Mouse (Mus musculus) forebrain, embryonic 11.5 days (tissue): ENCODE measurements around the gene Ccdc54. TPM values are rescaled to one million over a fixed set of nuclear protein-coding genes. Genes with fewer than 3 reads are reported as not detected.

Source experiments
- ATAC-seq: fragments of 200-750 bp; cut with Nextera tagmentation; replicated peaks from 2 replicates; pipeline ENCODE4 v1.8.0; 2017; ENCODE audit warnings: moderate TSS enrichment; ENCODE audit not compliant: low FRiP score
- DNase-seq: peaks from one replicate; pipeline ENCODE4 v3.0.0-alpha.2; 2017; ENCODE audit warnings: low spot score
- H3K27ac ChIP-seq: fragments of 300-500 bp; sonication (generic); 2 replicates; pipeline ENCODE4 v1.5.1; 2014; ENCODE audit warnings: low read depth, low read length
- H3K27me3 ChIP-seq: fragments of 300-500 bp; sonication (generic); 2 replicates; pipeline ENCODE4 v1.6.1; 2014; ENCODE audit warnings: mild to moderate bottlenecking, low read length, mixed read lengths; ENCODE audit not compliant: control insufficient read depth, insufficient read depth
- H3K36me3 ChIP-seq: fragments of 300-500 bp; sonication (generic); 2 replicates; pipeline ENCODE4 v1.6.1; 2014; ENCODE audit warnings: mild to moderate bottlenecking, low read length, moderate library complexity, mixed read lengths; ENCODE audit not compliant: control insufficient read depth, insufficient read depth
- H3K4me1 ChIP-seq: fragments of 300-500 bp; sonication (generic); replicated peaks from 2 replicates; pipeline ENCODE4 v1.6.1; 2014; ENCODE audit warnings: low read length, mixed read lengths; ENCODE audit not compliant: control insufficient read depth, insufficient read depth
- H3K4me2 ChIP-seq: fragments of 300-500 bp; sonication (generic); 2 replicates; pipeline ENCODE4 v1.6.1; 2014; ENCODE audit warnings: low read depth, mild to moderate bottlenecking, low read length, moderate library complexity, mixed read lengths; ENCODE audit not compliant: severe bottlenecking
- H3K4me3 ChIP-seq: fragments of 300-500 bp; sonication (generic); 2 replicates; pipeline ENCODE4 v1.5.1; 2014; ENCODE audit warnings: low read depth, low read length
- H3K9ac ChIP-seq: fragments of 300-500 bp; sonication (generic); 2 replicates; pipeline ENCODE4 v1.6.1; 2014; ENCODE audit warnings: low read length
- H3K9me3 ChIP-seq: fragments of 300-500 bp; sonication (generic); 2 replicates; pipeline ENCODE4 v1.6.1; 2016; ENCODE audit warnings: low read length, mixed read lengths; ENCODE audit not compliant: control insufficient read depth
- WGBS: fragments of 180-500 bp; shearing (Covaris S2); extraction: QIAGEN DNeasy Blood & Tissue Kit; methylation state at CpG from one replicate; pipeline ENCODE4 v1.1.7; 2014; 5-methylcytosine and 5-hydroxymethylcytosine counted together
- polyA plus RNA-seq: library from polyadenylated mRNA; unstranded; fragments of >200 nt; fragmentation: Nextera tagmentation; extraction: Ambion mirVana; gene quantifications from 2 replicates; pipeline ENCODE4 v1.2.1, GENCODE M21; 2014

Gene Ccdc54
- polyA plus RNA-seq, 1 experiment from 2014 or later: not detected

DNA sequence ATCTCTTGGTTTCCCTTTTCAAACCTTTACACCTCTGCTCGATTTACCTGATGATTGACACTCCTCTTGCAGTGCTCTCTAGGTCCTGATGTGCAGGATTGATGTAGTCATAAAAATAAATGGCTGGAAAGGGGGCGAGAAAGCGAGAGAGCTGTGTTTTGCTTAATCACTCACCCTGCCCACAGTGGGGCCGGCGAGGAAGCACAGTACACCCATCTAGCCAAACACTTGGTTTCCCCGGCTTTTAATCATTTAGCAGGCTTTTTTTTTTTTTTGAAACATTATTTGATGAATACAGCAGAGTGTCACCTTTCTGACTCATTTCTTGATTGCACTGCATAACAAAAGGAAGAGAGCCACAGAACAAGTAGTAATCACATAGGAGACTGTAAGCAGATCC, 5.7 kb upstream of the Ccdc54 start:
- Histone ChIP-seq H3K9me3 (no peaks in the 10 kb centered on the region), H3K4me2 (no peak overlapping the region), H3K36me3 (no peaks in the 10 kb centered on the region), H3K4me3 (no peak overlapping the region), H3K27me3 (no peaks in the 10 kb centered on the region), H3K4me1 (no peaks in the 10 kb centered on the region), H3K9ac (no peak overlapping the region), H3K27ac (no peak overlapping the region)
- WGBS: 84% methylated on average over 6 of the region's 6 CpGs
- DNase-seq (no peak), ATAC-seq (no peak)

DNA sequence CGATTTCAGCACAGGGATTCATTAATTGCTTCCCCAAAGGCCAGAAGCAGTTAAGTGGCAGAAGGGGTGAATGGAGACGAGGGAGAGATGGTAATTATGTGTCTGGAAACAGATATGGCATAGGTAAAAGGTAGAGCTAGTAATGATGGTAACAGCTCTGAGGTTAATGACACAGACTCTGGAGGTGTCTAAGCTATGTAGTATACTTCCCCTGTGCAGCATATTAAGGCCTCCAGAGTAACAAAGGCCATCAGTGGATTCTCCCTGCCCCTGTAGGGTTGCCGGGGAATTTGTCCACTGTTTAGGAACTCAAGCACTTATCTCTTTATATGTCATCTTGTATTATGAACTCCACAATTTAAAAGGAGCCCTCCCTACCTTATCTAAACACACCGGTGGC, 5.2 kb upstream of the Ccdc54 start:
- Histone ChIP-seq H3K4me1 (no peaks in the 10 kb centered on the region), H3K36me3 (no peaks in the 10 kb centered on the region), H3K9me3 (no peaks in the 10 kb centered on the region), H3K27me3 (no peaks in the 10 kb centered on the region), H3K4me2 (no peak overlapping the region), H3K27ac (no peak overlapping the region), H3K4me3 (no peak overlapping the region), H3K9ac (no peak overlapping the region)
- no peak for ATAC-seq
- 74% methylated on average over 4 of the region's 4 CpGs for WGBS
- DNase-seq: no peak

DNA sequence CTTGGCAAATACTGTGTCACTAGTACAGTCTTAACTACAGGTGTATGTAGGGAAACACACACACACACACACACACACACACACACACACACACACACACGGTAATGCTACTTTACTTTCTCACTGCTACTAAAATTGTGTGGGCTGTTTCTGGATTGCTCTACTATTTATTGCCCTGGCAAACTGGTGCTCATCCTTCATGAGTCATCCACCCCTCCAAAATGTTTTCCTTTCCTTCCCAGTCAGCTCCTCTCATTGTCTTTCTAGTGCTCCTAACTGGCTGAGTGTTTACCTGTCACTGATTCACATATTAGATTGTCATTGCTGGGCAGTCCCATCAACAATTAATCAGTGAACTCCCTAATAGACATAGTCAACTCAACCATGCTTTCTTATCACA, 3.9 kb upstream of the Ccdc54 start:
- no peaks in the 10 kb centered on the region for H3K27me3 ChIP-seq
- H3K4me1 ChIP-seq: no peaks in the 10 kb centered on the region
- ATAC-seq: no peak
- H3K9ac ChIP-seq: no peak overlapping the region
- H3K36me3 ChIP-seq: no peaks in the 10 kb centered on the region
- no peaks in the 10 kb centered on the region for H3K9me3 ChIP-seq
- no peak for DNase-seq
- H3K4me3 ChIP-seq: no peak overlapping the region
- no peak overlapping the region for H3K27ac ChIP-seq
- WGBS: 100% methylated on average over 1 of the region's 1 CpGs
- H3K4me2 ChIP-seq: no peak overlapping the region

DNA sequence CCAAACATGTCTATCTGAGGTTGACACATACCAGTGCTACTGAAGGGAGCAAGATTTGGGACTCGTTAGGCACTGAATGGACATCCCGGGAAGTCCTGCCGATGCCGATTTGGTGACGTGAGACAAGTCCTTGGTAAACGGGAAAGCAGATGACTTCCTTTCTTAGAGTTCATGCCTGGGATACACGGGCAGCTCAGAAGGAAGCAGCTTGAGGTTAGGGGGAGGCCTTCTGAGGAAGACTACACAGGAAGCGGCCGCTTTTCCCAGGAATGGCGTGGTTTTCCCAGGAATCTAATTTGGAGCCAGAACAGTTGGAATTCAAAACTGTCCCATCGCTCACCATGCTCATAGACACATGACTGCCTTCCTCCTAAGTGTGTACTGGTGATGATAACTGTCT, 2.4 kb upstream of the Ccdc54 start:
- 86% methylated on average over 11 of the region's 11 CpGs for WGBS
- Histone ChIP-seq H3K9ac (no peak overlapping the region), H3K27me3 (no peaks in the 10 kb centered on the region), H3K4me2 (no peak overlapping the region), H3K9me3 (no peaks in the 10 kb centered on the region), H3K27ac (no peak overlapping the region), H3K4me1 (no peaks in the 10 kb centered on the region), H3K36me3 (no peaks in the 10 kb centered on the region), H3K4me3 (no peak overlapping the region)
- ATAC-seq (no peak), DNase-seq (no peak)

DNA sequence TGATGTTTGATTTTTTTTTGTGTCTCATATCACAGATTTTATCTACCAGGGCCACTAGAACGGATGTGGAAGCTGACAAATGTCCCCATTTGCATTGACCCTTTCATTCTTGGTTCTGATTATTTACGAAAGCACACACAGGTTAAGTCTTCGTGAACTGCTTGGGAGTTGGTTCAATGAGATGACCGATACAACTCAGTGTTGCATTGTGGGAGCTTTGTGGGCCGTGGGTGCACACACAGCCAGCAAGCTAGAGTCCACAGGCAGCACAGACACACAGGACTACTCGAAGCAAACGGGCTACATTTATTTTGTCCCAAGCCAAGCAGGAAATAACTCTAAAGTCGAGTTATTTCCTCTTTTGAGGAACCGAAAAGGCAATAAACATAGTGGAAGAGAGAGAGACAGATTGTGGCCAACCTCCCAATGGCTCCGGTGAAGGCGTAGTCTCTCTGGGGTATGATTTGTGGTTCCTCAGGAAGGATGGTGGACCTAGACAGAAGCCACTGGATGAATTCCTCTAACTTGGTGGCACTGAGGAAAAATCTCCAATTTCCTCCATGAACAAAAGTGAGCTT, 1.3 kb downstream of the Ccdc54 start:
- WGBS: 89% methylated on average over 11 of the region's 11 CpGs
- no peak for ATAC-seq
- Histone ChIP-seq H3K27ac (no peak overlapping the region), H3K4me1 (no peaks in the 10 kb centered on the region), H3K27me3 (no peaks in the 10 kb centered on the region), H3K36me3 (no peaks in the 10 kb centered on the region), H3K4me2 (no peak overlapping the region), H3K4me3 (no peak overlapping the region), H3K9me3 (no peaks in the 10 kb centered on the region), H3K9ac (no peak overlapping the region)
- DNase-seq: no peak

DNA sequence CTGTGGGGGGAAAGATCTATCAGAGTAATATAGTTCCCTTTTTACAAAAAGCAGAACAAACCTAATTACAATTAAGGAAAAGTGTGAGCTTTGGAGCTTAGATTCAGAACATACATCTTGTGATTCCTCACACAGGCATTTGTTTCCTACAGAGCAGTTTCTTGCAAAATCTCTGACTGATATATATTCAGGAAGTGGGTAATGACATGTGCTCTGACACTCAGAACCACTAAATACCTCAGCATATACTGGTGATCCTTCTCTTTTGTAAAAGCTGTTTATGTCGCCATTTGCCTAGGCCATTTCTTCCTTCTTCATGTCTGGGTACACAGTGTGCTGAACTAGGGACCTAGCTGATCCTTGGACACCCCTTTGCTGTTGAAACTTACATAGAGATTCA, 2.8 kb downstream of the Ccdc54 start:
- Histone ChIP-seq H3K36me3 (no peaks in the 10 kb centered on the region), H3K27me3 (no peaks in the 10 kb centered on the region), H3K9me3 (no peaks in the 10 kb centered on the region), H3K4me2 (no peak overlapping the region), H3K4me1 (no peaks in the 10 kb centered on the region), H3K27ac (no peak overlapping the region), H3K9ac (no peak overlapping the region), H3K4me3 (no peak overlapping the region)
- DNase-seq (no peak), ATAC-seq (no peak)
- 92% methylated on average over 1 of the region's 1 CpGs for WGBS

DNA sequence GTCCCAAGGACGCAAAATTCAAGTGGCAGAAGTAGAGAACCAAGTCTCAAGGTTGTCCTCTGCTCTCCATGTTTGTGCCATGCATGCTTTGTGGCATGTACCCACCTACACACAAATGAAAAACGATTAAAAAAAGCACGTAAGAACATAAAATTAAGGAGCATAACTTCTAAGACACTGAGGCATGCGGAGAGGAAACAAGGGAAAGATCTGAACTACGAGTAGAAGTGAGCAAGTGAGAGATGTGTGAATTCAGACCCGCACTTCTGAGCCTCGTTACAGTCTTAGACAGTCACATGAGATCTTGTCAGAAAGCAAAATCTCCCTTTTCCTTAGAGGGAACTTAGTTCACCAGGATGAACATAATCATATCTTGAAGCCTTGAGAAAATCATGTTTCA, 3.8 kb downstream of the Ccdc54 start:
- H3K36me3 ChIP-seq: no peaks in the 10 kb centered on the region
- ATAC-seq (no peak), DNase-seq (no peak)
- H3K9me3 ChIP-seq: no peaks in the 10 kb centered on the region
- H3K4me3 ChIP-seq: no peak overlapping the region
- H3K4me1 ChIP-seq: no peaks in the 10 kb centered on the region
- H3K27ac ChIP-seq: no peak overlapping the region
- no peaks in the 10 kb centered on the region for H3K27me3 ChIP-seq
- WGBS: 88% methylated on average over 7 of the region's 7 CpGs
- no peak overlapping the region for H3K4me2 ChIP-seq
- H3K9ac ChIP-seq: no peak overlapping the region

DNA sequence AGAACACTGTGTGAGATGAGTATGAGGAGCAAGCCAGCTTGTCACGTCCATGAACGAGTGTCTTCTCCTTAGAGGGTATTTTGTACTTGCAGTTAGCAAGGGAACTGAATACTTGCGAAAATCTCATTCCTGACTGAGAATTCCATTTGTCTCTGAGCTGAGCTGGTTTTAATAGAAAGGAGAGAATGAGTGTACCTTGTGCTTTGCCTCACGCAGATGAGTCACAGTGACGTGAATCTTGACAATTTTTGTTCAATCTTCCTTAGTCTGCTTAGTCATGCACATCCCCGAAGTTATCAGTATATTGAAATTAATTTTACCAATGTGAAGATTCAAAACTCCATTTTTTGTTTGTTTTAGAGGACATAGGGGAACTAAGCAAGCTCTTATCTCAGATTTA, 12.6 kb downstream of the Ccdc54 start:
- Histone ChIP-seq H3K4me3 (no peak overlapping the region), H3K4me1 (no peaks in the 10 kb centered on the region), H3K9ac (no peak overlapping the region), H3K9me3 (no peaks in the 10 kb centered on the region), H3K4me2 (no peak overlapping the region), H3K27me3 (no peaks in the 10 kb centered on the region), H3K36me3 (no peaks in the 10 kb centered on the region), H3K27ac (no peak overlapping the region)
- 85% methylated on average over 6 of the region's 6 CpGs for WGBS
- DNase-seq (no peak), ATAC-seq (no peak)

DNA sequence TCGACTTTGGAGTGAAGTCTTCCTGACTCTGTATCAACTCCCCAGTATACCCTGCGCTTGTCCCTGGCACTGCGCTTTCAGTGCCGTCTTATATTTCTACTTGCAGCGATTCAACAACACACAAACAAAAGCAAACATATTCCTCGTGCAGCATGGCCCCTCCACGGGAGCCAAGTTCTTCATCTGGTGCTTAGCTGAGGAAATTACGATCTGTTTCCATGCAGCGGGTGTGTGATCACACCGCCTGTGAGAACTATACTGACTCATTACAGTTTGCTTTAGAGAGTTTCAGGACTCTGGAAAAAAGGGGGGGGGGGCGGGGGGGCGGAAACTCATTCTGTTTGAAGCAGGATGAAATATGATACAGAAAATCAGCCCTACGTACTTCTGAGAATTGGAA, 18.4 kb downstream of the Ccdc54 start:
- ATAC-seq (no peak), DNase-seq (no peak)
- Histone ChIP-seq H3K4me3 (no peak overlapping the region), H3K4me1 (no peaks in the 10 kb centered on the region), H3K9me3 (no peaks in the 10 kb centered on the region), H3K36me3 (no peaks in the 10 kb centered on the region), H3K27me3 (no peaks in the 10 kb centered on the region), H3K4me2 (no peak overlapping the region), H3K27ac (no peak overlapping the region), H3K9ac (no peak overlapping the region)
- WGBS: 86% methylated on average over 13 of the region's 13 CpGs
